Mouse (Mus musculus) T-helper 2 cell (primary cell): ENCODE results near the gene Auts2.

Source experiments
- in situ Hi-C: fragments of 300-600 bp; cut with MboI, MseI; formaldehyde crosslinking; loops from one replicate; pipeline ENCODE4 v1.15.1; 2025; ENCODE audit warnings: high pct_unique_total_duplicates

Gene Auts2

DNA sequence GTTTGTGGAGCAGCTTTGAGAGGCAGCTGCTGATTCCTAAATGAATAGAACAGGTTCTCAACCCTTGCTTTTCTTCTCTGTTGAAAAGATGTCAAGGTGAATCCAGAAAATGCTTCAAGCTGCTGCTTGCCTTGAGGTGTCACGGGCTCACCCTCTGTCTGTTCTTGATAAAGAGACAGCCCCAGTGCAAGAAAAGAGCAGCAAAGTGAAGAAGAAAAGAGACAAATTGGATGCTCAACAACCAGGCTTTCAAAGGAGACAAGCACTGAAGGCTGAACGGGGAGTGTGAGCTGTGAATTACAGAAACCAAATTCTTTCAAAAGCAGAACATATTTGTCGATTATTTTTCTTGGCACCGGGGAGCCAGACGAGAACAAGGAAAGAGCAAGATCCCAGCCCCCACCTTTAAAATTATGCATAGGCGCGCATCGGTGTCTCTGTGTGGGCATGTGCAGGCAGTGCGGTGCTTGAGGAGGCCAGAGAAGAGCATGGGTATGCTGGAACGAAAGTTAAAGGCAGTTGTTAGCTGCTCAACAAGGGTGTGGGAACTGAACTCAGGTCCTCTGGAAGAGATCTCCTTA lies 730.6 kb downstream of the Auts2 start:
- in situ Hi-C loops: no loop called here

DNA sequence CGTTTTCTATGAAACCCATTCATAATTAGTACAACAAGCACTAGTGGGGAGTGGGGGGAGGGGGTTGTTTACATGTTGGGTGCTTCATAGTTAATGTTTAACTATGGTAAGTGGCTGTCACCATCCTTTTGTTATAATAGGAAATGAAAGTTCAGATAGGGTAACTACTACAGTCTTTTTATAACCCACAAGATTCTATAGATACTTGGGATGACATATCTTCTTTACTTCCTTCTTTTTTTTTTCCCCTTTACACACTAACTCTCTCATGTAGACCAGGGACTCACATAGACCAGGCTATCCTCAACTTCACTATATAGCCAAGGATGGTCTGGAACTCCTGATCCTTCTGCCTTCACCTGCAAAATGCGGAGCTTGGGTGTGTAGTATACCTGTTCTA lies 736.8 kb downstream of the Auts2 start:
- in situ Hi-C loops: no loop called here

- in situ Hi-C loops: no loop called here
These were observed 737.9 kb downstream of the Auts2 start for GRCm38 (mm10) chr5:131805277-131805676.

GRCm38 (mm10) chr5:131803609-131804008 lies 739.5 kb downstream of the Auts2 start:
- in situ Hi-C loops: no loop called here

- in situ Hi-C loops: no loop called here
These were observed 740.7 kb downstream of the Auts2 start for GRCm38 (mm10) chr5:131802340-131803036.

DNA sequence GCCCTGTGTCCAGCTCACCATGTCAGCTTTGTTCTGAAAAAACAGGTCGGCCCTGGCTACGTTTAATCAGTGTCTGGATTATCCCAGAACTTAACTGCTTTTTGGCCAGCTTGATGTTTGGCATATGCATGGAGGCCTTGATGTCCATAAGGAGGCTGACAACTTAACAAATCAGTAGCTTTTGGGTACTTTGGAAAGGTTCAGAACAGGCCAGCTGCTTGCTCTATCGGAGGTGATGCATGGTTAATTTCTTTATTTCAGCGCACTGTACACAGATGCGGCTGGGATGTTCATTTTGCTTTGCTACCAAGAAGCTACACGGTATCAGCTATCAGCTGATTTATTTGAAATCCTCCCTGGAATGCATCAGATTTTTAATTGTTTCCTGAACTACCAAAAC lies 741.2 kb downstream of the Auts2 start:
- in situ Hi-C loops: no loop called here

- in situ Hi-C loops: no loop called here
These were observed 744.8 kb downstream of the Auts2 start for GRCm38 (mm10) chr5:131798373-131798772.

- in situ Hi-C loops: no loop called here
These were observed 746.1 kb downstream of the Auts2 start for GRCm38 (mm10) chr5:131797044-131797443.

GRCm38 (mm10) chr5:131794411-131795133 lies 748.6 kb downstream of the Auts2 start:
- in situ Hi-C loops: no loop called here

GRCm38 (mm10) chr5:131789601-131790000 lies 753.5 kb downstream of the Auts2 start:
- in situ Hi-C loops: no loop called here

DNA sequence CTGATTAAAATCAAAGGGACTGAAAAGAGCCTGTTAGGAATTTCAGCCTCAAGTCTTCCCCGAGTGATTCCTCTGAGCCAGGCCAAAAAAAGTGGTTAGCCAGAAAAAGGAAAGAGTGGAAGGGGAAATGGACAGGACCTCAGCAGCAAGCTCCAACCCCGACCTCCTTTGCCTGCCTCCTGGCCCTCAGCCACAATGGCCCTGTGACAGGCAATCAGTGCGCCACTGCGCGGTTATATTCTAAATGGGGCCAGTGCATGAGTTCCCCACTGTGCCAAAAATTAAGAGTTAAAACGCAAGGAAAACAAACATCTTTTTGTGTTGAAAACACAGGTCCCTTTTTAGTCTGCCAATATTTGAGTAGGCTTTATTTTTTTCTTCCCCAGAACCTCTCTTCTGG lies 755.1 kb downstream of the Auts2 start:
- in situ Hi-C loops: no loop called here

DNA sequence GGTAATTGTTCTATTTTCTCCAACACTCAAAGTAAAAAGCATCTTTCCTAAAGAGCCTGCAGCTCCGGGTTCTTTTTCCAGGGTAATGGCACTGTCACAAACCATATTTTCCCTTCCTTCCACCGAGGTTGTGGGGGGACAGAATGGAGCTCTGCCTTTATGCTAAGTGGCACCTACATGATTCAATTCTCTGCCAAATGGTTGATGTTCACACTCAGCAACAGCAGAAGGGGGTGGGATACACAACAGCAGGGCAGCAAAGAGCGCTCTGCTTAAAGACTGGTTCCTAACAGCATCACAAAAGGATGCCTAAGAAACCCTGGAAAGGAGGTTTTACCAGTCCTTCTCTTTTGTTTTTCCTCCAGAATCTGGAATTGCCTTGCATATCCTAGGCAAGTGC lies 759.9 kb downstream of the Auts2 start:
- in situ Hi-C loops: no loop called here

DNA sequence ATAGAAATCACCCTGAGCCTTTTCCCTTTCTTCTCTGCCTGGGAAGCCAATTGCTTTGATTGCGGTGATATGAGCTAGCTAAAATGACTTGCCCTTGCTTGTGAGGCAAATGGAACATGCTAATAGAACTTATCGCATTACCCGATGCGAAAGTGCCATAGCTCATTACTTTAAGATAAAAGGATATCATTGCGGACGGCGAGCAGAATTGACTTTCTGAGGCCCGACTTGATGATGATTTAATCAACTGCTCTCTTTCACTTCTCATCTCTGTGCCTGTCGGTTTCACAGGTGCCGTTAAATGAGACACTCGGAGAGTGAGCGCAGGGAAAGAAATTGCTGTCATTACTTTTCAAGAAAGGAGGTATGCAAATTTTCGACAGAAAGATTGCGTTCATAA lies 762.1 kb downstream of the Auts2 start:
- in situ Hi-C loops: no loop called here

DNA sequence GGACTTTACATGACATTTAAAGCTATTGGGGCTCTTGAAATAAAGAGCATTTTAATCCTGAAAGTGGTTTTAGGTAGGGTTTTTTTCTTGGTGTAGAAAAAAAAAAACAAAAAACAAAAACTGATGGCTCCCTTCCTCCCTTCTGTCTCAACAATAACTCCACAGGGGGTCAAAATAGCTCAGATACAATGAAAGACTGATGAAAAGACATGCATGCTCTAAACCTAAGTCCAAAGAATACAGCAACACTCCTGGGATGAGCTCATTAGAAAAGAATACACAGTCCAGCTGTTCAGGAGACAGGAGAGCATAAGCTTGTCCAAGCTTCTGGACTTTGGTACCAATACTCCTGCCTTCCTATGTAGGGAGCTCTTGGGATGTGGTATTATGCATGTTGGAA lies 764.0 kb downstream of the Auts2 start:
- in situ Hi-C loops: no loop called here

GRCm38 (mm10) chr5:131775672-131776071 lies 767.5 kb downstream of the Auts2 start:
- in situ Hi-C loops: no loop called here

GRCm38 (mm10) chr5:131775222-131775621 lies 767.9 kb downstream of the Auts2 start:
- in situ Hi-C loops: no loop called here

GRCm38 (mm10) chr5:131774792-131775191 lies 768.4 kb downstream of the Auts2 start:
- in situ Hi-C loops: no loop called here

DNA sequence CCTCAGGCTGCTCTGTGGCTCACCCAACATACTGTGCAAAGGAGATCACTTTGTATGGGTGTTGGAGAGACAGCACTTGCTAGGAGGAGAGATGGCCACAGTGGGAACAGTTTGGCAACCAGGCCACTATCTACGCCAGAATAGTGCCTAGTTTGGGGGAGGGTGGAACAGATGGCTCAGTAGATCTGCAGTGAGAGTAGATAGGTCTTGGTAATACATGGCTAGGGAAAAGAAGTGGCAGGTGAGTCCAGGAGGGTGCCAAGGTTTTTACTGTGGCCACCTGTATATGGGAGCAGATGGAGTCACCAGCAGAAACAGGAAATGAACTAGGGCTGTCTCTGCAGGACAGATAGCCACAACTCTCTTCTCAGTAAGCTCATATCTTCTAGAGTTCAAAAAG lies 770.5 kb downstream of the Auts2 start:
- in situ Hi-C loops: no loop called here

- in situ Hi-C loops: no loop called here
These were observed 773.9 kb downstream of the Auts2 start for GRCm38 (mm10) chr5:131769273-131769672.

DNA sequence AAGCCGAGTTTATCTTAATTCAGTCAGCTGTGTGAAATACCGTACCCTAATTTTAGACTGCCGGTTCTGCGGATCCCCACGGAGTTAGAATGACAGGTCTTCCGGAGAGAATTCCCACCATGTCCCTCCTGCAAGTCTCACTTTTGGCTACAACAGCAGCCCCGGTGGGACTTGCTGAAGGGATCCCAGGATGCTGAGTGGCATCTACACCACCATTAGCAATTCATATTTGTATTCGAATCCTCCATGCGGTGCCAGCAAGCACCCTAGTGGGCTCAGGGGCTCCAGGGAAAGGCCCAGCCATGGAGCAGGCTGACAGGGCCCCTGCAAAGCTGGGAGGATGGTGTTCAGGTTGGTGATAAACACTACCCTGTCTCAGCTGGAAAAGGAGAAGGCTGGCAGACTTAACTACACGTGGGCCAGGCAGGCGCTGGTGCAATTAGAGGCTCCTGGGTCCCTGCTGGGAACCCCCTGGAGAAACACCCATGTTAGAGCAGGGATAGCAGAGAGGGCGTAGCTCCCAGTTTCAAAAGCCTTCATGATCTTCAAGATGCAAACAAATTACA lies 775.4 kb downstream of the Auts2 start:
- in situ Hi-C loops: no loop called here

DNA sequence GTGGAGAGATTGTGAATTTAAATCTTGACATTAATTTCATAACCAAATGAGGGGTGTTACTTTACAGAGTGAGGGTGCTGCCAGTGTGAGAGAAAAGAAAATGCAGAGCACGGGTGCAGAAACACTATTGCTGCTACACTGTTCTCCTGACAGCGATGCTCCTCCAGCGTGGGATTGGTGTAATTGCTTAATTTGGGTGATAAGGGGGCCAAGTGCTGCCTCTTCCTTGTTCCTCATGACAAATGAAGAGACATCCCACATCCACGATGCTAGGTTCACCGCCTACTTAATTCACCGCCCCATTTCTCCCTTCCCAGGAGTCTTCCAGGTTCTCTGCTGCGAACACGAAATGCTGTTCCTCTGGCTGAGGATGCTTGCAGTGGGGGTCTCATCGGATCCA lies 776.0 kb downstream of the Auts2 start:
- in situ Hi-C loops: no loop called here

DNA sequence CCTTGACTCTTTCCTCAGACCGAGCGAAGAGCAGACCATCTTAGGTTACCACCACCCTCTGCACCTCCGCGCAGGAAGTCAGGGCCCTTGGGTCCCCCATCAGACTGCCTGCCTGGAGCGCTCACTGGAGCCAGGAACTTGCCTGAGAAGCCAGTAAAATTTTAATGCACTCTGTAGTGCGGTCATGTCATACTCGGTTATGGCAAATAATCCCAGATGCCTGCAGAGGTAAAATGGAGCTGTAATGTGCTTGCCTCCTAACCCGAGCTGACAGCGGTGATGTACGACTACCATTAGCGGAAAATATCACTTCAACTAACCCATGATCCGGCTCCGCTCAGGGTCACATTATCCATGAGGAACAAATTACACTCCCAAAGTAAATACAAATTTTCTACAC lies 783.7 kb downstream of the Auts2 start:
- in situ Hi-C loops: no loop called here

GRCm38 (mm10) chr5:131750330-131750729 lies 792.8 kb downstream of the Auts2 start:
- in situ Hi-C loops: no loop called here
